Mouse (Mus musculus): ENCODE measurements around the gene Ctbp2.

DNA sequence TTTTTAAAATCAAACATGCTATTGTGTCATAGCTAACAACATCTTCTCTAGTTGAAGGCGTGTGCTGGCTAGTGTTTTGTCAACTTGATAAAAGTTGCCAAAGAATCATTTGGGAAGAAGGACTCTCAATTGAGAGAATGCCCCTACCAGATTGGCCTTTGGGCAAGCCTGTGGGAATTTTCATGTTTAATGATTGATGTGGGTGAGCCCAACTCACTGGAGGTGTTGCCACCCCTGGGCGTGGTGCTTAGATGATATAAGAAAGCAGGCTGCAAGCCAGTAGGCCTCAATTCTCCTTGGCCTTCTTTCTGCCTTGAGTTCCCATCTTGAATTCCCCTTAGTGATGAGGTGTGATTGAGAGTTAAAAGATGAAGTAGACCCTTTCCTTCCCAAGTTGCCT lies 146.2 kb downstream of the Ctbp2 start:
- TF ChIP-seq GATA1 (IDR thresholded peaks at IDR 0.05; ENCODE audit: borderline replicate concordance, low read length) (no peak), FLI1 (IDR thresholded peaks at IDR 0.05; ENCODE audit: low read length) (no peak)

All from megakaryocyte, embryonic 14.5 days (primary cell).